Mouse (Mus musculus) hematopoietic stem cell, adult 5-6 weeks (primary cell): ENCODE results near the gene Ccl24. TPM values are rescaled to one million over a fixed set of nuclear protein-coding genes. Genes with fewer than 3 reads are reported as not detected.

Source experiments
- ATAC-seq, 2 experiments: fragments of 125-278 bp in 1 of 2; replicated peaks in 1 of 2; 2 replicates each; pipeline ENCODE4 v1.8.0; 2016 to 2017; ENCODE audit warnings: inconsistent platforms in 2 of 2, mild to moderate bottlenecking in 2 of 2, moderate number of reproducible peaks in 2 of 2, low read depth in 1 of 2, moderate TSS enrichment in 1 of 2; ENCODE audit not compliant: low FRiP score in 2 of 2, poor library complexity in 2 of 2, severe bottlenecking in 2 of 2, insufficient read depth in 1 of 2, low TSS enrichment in 1 of 2
- total RNA-seq: library from RNA; stranded (forward); fragments of 172-1452, 232-1000 nt; gene quantifications from 2 replicates; pipeline ENCODE4 v1.2.3, GENCODE M21; 2017

Gene Ccl24
- total RNA-seq, 1 experiment from 2014 or later = not detected

DNA sequence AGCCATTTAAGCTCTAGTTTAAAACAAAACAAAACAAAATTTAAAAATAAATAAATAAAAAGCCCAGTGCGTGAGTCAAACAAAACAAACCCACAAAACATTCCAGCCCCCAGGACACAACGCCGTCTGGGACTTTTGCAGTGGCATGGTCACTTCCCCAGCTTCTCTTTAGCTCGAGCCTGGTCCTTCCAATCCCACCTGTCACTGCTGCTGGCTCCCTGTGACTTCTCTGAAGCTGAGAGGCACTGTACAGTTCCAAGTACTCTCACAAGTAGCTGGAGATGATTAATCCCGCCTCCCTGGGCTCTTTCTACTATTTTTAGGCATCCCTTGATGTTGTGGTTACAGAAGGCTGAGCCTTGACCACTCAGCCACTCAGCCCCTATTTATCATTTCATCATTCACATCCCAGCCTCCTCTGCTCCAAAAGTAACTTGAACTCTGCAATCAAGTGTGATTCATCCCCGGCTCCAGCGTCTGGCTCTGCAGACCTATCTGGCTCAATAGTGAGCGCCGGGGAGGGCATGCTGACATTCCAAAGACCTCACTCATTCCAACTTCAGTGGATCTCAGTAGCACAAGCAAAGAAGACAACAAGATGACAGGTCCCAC lies 50.6 kb downstream of the Ccl24 start:
- no peak for ATAC-seq

Other genes with a start within 250 kb of the Ccl24 start
- not detected in 2 replicates for gene Fkbp6, start 223.0 kb downstream of the Ccl24 start, total RNA-seq
- not detected in 2 replicates for gene Trim50, start 219.8 kb downstream of the Ccl24 start, total RNA-seq
- 20.6 and 24.7 TPM in 2 replicates for gene Nsun5, start 203.1 kb downstream of the Ccl24 start, total RNA-seq
- 6.3 and 8.2 TPM in 2 replicates for gene Pom121, start 178.5 kb downstream of the Ccl24 start, total RNA-seq
- gene Hip1, start 27.9 kb downstream of the Ccl24 start, total RNA-seq = 16.8 and 27.7 TPM in 2 replicates
- not detected in 2 replicates for gene Ccl26, start 9.5 kb downstream of the Ccl24 start, total RNA-seq
- gene Rhbdd2, start 59.6 kb upstream of the Ccl24 start, total RNA-seq = 13.4 and 21.0 TPM in 2 replicates
- gene Por, start 97.0 kb upstream of the Ccl24 start, total RNA-seq = 75.9 and 96.4 TPM in 2 replicates
- 7.7 and 11.5 TPM in 2 replicates for gene Tmem120a, start 171.4 kb upstream of the Ccl24 start, total RNA-seq
- gene Styxl1, start 205.3 kb upstream of the Ccl24 start, total RNA-seq = not detected in 2 replicates
- 130 and 138 TPM in 2 replicates for gene Mdh2, start 205.4 kb upstream of the Ccl24 start, total RNA-seq
- gene Srrm3, start 233.8 kb upstream of the Ccl24 start, total RNA-seq = not detected in 2 replicates